Mouse (Mus musculus) neural tube, embryonic 11.5 days (tissue): ENCODE measurements around the gene 4933430I17Rik. TPM values are rescaled to one million over a fixed set of nuclear protein-coding genes. Genes with fewer than 3 reads are reported as not detected.
A peak's percentile ranks its signal among the peaks of the same experiment; 100 is the strongest.

Experiments
- ATAC-seq: fragments of 200-750 bp; cut with Nextera tagmentation; 2 replicates; pipeline ENCODE4 v1.8.0; 2017; ENCODE audit warnings: moderate number of reproducible peaks, mild to moderate bottlenecking, moderate TSS enrichment, moderate library complexity; ENCODE audit not compliant: insufficient read depth, low FRiP score, low TSS enrichment
- DNase-seq: peaks from one replicate; pipeline ENCODE4 v3.0.0-alpha.2; 2015; ENCODE audit warnings: low spot score
- H3K27ac ChIP-seq: fragments of 300-500 bp; sonication (generic); 2 replicates; pipeline ENCODE4 v1.5.1; 2014; ENCODE audit warnings: low read depth, mild to moderate bottlenecking, low read length
- H3K27me3 ChIP-seq: fragments of 300-500 bp; sonication (generic); 2 replicates; pipeline ENCODE4 v1.6.1; 2014; ENCODE audit warnings: mild to moderate bottlenecking, low read length, mixed read lengths; ENCODE audit not compliant: control insufficient read depth, insufficient read depth
- H3K36me3 ChIP-seq: fragments of 300-500 bp; sonication (generic); 2 replicates; pipeline ENCODE4 v1.6.1; 2014; ENCODE audit warnings: mild to moderate bottlenecking, low read length, moderate library complexity, mixed read lengths; ENCODE audit not compliant: control insufficient read depth, insufficient read depth
- H3K4me1 ChIP-seq: fragments of 300-500 bp; sonication (generic); 2 replicates; pipeline ENCODE4 v1.6.1; 2014; ENCODE audit warnings: low read length, mixed read lengths; ENCODE audit not compliant: control insufficient read depth, insufficient read depth
- H3K4me2 ChIP-seq: fragments of 300-500 bp; sonication (generic); 2 replicates; pipeline ENCODE4 v1.6.1; 2014; ENCODE audit warnings: low read depth, mild to moderate bottlenecking, moderate library complexity
- H3K4me3 ChIP-seq: fragments of 300-500 bp; sonication (generic); 2 replicates; pipeline ENCODE4 v1.5.1; 2014; ENCODE audit warnings: low read depth, low read length
- H3K9ac ChIP-seq: fragments of 300-500 bp; sonication (generic); 2 replicates; pipeline ENCODE4 v1.6.1; 2014; ENCODE audit warnings: mild to moderate bottlenecking, low read length
- H3K9me3 ChIP-seq: fragments of 300-500 bp; sonication (generic); 2 replicates; pipeline ENCODE4 v1.6.1; 2016; ENCODE audit warnings: low read length; ENCODE audit not compliant: control insufficient read depth
- WGBS: fragments of 180-500 bp; shearing (Covaris S2); extraction: QIAGEN DNeasy Blood & Tissue Kit; methylation state at CpG from one replicate; pipeline ENCODE4 v1.1.7; 2014; 5-methylcytosine and 5-hydroxymethylcytosine counted together
- polyA plus RNA-seq: library from polyadenylated mRNA; unstranded; fragments of >200 nt; fragmentation: Nextera tagmentation; extraction: Ambion mirVana; gene quantifications from 2 replicates; pipeline ENCODE4 v1.2.1, GENCODE M21; 2014

The 4933430I17Rik gene
- polyA plus RNA-seq, 1 experiment from 2014 or later, result 1.0 TPM

- Histone ChIP-seq H3K36me3 (peaks cover 12% of the 10 kb centered on the region), H3K27ac (no peak overlapping the region), H3K27me3 (no peaks in the 10 kb centered on the region), H3K9ac (no peak overlapping the region), H3K4me1 (peaks cover 9% of the 10 kb centered on the region), H3K4me3 (no peak overlapping the region), H3K9me3 (no peaks in the 10 kb centered on the region), H3K4me2 (no peak overlapping the region)
- 60% methylated on average over 11 of the region's 11 CpGs for WGBS
- ATAC-seq, result no peak
- DNase-seq, result no peak
These were observed 11.1 kb upstream of the 4933430I17Rik start for GRCm38 (mm10) chr4:62513998-62514506.

GRCm38 (mm10) chr4:62514995-62515394 is 10.2 kb upstream of the 4933430I17Rik start:
- no peaks in the 10 kb centered on the region for H3K27me3 ChIP-seq
- no peak overlapping the region for H3K4me2 ChIP-seq
- peaks cover 9% of the 10 kb centered on the region for H3K36me3 ChIP-seq
- no peak overlapping the region for H3K27ac ChIP-seq
- no peak overlapping the region for H3K4me3 ChIP-seq
- H3K4me1 ChIP-seq, result peaks cover 12% of the 10 kb centered on the region
- DNase-seq (no peak), ATAC-seq (no peak)
- H3K9me3 ChIP-seq, result no peaks in the 10 kb centered on the region
- WGBS, result 87% methylated on average over 7 of the region's 7 CpGs
- no peak overlapping the region for H3K9ac ChIP-seq

DNA sequence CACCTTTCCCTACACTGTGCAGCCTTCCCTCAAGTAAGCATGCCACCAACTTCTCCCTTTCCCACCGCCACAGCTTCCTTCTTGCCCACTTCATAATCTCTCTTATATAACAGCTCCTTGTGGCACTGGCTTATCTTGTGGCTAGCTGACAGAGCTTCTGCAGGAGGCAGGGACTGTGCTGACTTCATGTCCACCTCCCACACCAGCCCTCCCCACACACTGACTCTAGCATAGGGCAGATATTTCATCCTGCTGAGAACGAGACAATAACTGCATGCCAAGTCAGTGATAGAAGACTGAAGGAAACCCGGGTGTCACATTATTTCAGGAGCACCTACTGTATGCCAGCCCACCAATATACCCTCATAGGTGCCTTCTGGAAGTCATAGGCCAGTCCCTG is 9.7 kb upstream of the 4933430I17Rik start:
- ATAC-seq (no peak), DNase-seq (no peak)
- Histone ChIP-seq H3K27ac (no peak overlapping the region), H3K9me3 (no peaks in the 10 kb centered on the region), H3K36me3 (peaks cover 9% of the 10 kb centered on the region), H3K9ac (no peak overlapping the region; the same call in 1 of the 2 replicates), H3K4me3 (no peak overlapping the region), H3K27me3 (no peaks in the 10 kb centered on the region), H3K4me2 (no peak overlapping the region), H3K4me1 (peaks cover 12% of the 10 kb centered on the region)
- WGBS, result 84% methylated on average over 3 of the region's 3 CpGs

- ATAC-seq, result no peak
- H3K27me3 ChIP-seq, result no peaks in the 10 kb centered on the region
- H3K4me1 ChIP-seq, result peaks cover 12% of the 10 kb centered on the region
- 37% methylated on average over 2 of the region's 2 CpGs for WGBS
- H3K36me3 ChIP-seq, result peaks cover 9% of the 10 kb centered on the region
- no peak overlapping the region for H3K27ac ChIP-seq
- H3K4me3 ChIP-seq, result no peak overlapping the region
- H3K4me2 ChIP-seq, result no peak overlapping the region
- no peaks in the 10 kb centered on the region for H3K9me3 ChIP-seq
- H3K9ac ChIP-seq, result no peak overlapping the region
- DNase-seq, result no peak
These were observed 9.1 kb upstream of the 4933430I17Rik start for GRCm38 (mm10) chr4:62516079-62516478.

DNA sequence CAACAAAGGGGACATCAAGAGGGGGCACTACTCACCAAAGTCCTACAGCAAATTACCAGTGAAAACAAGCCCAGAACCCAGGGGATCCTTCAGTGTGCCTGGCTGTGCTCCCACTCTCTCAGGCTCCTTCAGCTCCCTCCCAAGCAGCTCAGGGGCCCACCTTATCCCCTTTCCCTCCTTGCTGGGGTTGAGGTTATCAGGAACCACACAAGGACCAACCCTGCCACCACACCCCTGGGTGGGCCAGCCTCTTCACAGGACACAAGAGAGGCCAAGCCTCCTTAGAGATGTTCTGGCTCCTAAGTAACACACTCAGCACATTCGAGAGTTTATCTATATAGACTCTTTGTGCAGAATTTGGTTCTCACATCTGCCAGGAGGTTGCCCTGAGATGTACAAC is 8.6 kb upstream of the 4933430I17Rik start:
- H3K9me3 ChIP-seq, result no peaks in the 10 kb centered on the region
- H3K9ac ChIP-seq, result no peak overlapping the region
- H3K27me3 ChIP-seq, result no peaks in the 10 kb centered on the region
- 76% methylated on average over 1 of the region's 1 CpGs for WGBS
- no peak overlapping the region for H3K4me2 ChIP-seq
- no peak for DNase-seq
- H3K36me3 ChIP-seq, result peaks cover 4% of the 10 kb centered on the region
- no peak for ATAC-seq
- H3K4me1 ChIP-seq, result peaks cover 12% of the 10 kb centered on the region
- H3K4me3 ChIP-seq, result no peak overlapping the region
- H3K27ac ChIP-seq, result 0 out of 2 replicates have a peak overlapping the region, but pooled peaks have one; percentile 27

- no peak overlapping the region for H3K27ac ChIP-seq
- no peaks in the 10 kb centered on the region for H3K9me3 ChIP-seq
- no peak overlapping the region for H3K9ac ChIP-seq
- H3K27me3 ChIP-seq, result no peaks in the 10 kb centered on the region
- no peak for DNase-seq
- WGBS, result 92% methylated on average over 8 of the region's 8 CpGs
- no peak overlapping the region for H3K4me3 ChIP-seq
- H3K4me2 ChIP-seq, result no peak overlapping the region
- ATAC-seq, result no peak
- peaks cover 2% of the 10 kb centered on the region; the same call in 1 of the 2 replicates for H3K36me3 ChIP-seq
- peaks cover 12% of the 10 kb centered on the region for H3K4me1 ChIP-seq
These were observed 8.1 kb upstream of the 4933430I17Rik start for GRCm38 (mm10) chr4:62517046-62517445.

- Histone ChIP-seq H3K27me3 (no peaks in the 10 kb centered on the region), H3K9me3 (no peaks in the 10 kb centered on the region), H3K4me2 (peak overlapping the region; percentile 0; the same call in 1 of the 2 replicates), H3K27ac (no peak overlapping the region), H3K9ac (no peak overlapping the region), H3K4me3 (no peak overlapping the region), H3K36me3 (peaks cover 2% of the 10 kb centered on the region; the same call in 1 of the 2 replicates), H3K4me1 (peaks cover 12% of the 10 kb centered on the region)
- no peak for DNase-seq
- WGBS, result 89% methylated on average over 10 of the region's 10 CpGs
- ATAC-seq, result no peak
These were observed 7.4 kb upstream of the 4933430I17Rik start for GRCm38 (mm10) chr4:62517538-62518415.

DNA sequence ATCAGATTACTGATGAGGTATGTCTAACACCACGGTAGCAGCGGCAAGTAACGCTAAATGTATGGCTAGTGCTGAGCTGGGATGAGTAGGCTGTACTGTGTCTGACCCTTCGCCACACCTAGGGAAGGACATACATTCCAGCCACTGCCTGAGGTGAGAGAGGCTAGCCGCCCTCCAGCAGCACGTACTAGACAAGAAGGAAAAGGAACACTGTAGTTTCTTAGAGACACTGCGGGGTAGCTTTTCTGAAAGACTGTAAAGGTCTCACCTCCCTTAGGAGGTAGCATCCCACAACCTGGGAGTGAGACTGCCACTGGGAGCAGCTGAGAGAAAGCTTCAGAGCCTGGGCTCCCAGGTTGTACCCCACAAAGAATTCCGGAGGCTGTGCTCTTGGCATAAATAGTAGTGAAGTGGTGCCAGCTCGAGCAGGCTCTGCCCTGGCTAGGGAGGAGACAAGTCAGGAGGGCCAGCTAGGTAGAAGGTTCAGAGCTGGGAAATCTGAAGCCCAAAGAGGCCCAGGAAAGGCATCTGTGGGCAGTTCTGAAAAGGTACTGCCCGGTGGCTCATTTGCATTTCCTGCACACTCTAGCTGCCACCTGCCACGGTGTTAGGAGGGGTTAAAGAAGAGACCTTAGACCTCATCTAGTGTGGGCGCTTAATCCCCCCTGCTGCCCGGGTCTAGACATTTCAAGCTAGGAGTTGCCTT is 6.6 kb upstream of the 4933430I17Rik start:
- Histone ChIP-seq H3K4me1 (peaks cover 12% of the 10 kb centered on the region), H3K9ac (peak overlapping the region; percentile 76), H3K9me3 (no peaks in the 10 kb centered on the region), H3K4me3 (peak overlapping the region; percentile 61), H3K27me3 (no peaks in the 10 kb centered on the region), H3K4me2 (peak overlapping the region; percentile 77), H3K36me3 (peaks cover 2% of the 10 kb centered on the region; the same call in 1 of the 2 replicates), H3K27ac (no peak overlapping the region)
- WGBS, result 56% methylated on average over 13 of the region's 13 CpGs
- DNase-seq (no peak), ATAC-seq (no peak)
